Mouse (Mus musculus) MEL-GATA-1-ER (cell line): ENCODE measurements around the gene Ccdc13.

ENCODE experiments used
- DNase-seq: peaks from one replicate; pipeline ENCODE4 v3.0.0-alpha.2; 2012; ENCODE audit warnings: low read depth; ENCODE audit errors: extremely low read depth

The Ccdc13 gene

DNA sequence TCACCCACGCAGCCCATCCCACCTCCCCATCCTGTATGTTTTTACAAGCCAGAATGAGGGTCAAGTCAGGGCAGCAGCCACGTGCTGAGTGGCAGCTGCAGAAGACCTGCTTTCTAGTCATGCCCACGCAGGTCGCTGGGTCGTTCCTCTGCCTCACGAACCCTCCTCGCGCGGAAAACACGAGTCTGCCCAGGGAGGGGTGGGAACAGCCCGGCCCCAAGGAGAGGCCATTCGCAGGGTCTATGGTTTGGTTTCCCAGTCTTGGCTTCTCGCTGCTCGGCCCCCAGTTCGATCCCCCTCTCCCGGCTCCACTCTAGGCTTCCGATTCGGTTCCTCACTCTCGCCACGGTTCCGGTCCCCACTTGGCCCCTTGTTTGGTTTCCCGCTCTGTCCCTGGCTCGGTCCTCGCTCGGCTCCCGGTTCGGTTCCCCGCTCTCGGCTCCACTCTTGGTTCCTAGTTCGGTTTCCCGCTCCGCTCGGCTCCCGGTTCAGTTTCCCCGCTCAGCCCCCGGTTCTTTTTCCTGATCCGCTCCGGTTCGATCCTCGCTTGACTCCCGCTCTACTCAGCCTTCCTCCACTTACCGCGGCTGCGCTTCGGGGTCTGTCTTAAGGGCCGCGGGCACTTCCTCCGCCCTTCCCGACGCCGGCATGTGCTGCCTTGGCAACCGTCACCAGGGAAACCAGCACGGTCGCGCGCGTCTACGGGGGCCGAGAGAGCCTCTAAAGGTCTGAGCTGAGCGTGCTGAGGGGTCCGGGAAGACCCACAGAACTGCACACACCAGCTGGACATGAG, at the start of gene Ccdc13:
TSS of gene Ccdc13 (minus strand) at position 633 of the 793 bp plus-strand sequence.
- no peak for DNase-seq

DNA sequence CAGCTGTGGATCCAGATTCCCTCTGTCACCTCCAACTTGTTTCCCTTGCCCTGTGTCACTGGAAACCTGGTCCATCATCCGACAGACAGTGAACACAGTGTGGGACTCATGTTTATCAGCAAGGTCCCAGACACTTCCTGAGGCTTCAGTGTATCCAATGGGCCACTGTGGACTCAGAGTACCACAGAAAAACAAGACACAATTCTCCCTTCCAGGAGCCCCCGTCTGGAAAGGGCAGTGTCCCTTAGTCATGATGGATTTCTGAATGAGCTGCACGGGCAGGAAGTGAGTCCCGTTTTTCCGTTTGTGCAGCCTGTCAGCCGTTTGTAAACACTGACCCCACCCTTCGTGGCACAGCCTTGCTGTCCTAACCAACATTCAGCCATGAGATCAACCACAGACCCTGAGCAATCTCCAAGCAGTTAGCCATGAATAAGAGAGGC, 42.8 kb upstream of the Ccdc13 start:
- DNase-seq = no peak

DNA sequence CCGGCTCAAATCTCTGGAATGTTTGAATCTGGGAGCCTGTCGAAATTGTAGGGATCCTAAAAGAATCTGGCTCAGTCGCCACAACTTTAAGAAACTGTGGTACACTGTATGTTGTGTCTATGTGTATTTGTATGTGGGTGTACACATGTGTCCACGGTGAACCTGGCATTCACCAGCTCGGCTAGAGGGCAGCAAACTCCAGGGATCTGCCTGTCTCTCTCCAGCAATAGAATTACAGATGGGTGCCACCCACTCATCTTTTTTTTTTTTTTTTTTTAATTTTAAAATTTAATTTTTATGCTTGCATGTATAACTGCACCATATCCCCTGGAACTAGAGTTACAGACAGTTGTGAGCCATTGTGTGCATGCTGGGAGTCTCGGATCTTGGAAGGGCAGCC, 42.0 kb upstream of the Ccdc13 start:
- no peak for DNase-seq

DNA sequence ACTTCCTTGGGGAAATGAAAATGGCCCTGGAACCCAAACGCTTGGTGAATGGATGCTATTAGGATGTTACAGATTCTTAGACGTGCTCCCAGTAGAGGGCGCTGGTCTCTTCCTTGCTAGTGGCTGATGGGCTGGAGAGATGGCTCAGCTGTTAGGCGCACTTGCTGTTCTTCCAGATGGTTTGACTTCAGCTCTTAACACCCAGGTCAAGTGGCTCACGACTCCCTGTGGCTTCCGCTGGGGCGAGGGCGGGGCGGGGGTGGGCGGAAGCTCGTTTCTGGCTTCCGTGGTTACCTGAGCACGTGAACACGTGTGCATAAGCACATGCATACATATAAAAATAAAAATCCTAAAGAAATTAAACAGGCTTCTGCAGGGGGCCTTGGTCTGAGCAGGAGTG, 41.6 kb upstream of the Ccdc13 start:
- no peak for DNase-seq

DNA sequence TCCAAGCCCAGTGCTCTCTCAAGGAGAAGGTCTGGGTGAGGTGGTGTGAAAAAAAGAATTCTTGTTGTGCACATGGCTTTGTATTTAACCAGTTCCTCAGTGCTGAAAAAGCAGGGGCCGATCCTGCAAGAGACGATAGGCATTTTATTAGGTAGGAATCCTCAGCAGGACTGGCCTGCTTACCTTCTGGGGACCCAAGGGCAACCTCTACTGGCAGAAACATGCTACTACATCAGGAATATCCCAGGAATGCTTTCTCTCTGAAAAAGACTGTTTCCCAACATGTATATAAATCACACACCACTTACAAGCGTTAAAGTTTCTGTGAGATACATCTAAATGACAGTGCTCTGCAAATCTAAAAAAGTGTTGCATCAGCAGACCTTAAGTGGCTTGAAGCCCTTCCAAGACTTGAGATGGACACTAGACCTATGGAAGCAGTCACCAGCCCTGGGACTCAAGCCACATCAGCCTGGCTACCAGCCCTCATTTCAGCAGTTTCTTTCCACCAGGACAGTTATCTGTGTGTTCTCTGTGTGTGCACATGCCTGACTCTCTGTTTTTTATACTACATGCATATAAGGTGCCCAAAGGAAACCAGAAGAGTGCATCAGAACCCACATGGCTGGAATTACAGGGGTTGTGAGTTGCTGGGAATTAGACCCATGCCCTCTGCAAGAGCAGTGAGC, 37.9 kb upstream of the Ccdc13 start:
- no peak for DNase-seq

DNA sequence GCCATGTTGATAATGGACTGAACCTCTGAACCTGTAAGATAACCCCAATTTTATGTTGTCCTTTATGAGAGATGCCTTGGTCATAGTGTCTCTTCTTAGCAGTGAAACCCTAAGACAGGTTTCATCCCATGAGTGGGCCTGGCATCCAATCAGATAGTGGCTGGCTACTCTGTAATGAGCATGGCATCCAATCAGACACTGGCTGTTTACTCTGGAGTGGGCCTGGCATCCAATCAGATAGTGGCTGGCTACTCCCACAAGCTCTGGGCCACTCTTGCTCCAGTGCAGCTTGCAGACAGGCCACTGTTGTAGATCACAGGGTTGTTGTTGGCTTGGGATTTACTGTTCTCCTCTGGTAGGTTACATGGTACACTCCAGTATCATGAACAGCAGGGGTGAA, 34.3 kb upstream of the Ccdc13 start:
- DNase-seq = no peak

DNA sequence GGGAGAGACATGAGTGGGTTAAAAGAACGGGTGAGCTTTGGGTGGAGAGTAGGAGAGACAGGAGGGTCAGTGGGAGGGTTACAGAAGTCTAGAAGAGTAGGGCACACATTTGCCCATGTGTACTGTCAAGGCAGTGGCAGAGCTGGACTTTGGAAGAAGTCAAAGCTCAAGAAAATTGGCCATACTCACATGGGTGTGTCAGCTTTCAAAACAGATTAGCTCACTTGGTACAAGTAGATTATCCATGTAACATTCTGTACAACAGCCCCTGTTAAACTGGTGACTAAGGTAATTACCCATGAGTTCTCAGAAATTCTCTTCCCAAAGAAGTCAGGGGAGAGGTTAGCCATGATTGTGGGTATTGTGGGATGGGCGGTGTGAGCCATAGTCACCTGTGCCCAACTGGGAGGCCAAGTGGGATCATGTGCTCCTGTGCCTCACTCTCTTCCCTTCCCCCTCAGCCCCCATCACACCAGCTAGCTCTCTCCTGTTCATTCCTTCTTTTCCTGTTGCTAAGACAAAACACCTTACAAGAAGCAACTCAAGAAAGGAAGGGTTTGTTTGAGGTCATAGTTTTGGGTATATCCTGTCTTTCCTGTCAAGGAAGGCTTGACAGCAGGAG, 32.9 kb upstream of the Ccdc13 start:
- no peak for DNase-seq

DNA sequence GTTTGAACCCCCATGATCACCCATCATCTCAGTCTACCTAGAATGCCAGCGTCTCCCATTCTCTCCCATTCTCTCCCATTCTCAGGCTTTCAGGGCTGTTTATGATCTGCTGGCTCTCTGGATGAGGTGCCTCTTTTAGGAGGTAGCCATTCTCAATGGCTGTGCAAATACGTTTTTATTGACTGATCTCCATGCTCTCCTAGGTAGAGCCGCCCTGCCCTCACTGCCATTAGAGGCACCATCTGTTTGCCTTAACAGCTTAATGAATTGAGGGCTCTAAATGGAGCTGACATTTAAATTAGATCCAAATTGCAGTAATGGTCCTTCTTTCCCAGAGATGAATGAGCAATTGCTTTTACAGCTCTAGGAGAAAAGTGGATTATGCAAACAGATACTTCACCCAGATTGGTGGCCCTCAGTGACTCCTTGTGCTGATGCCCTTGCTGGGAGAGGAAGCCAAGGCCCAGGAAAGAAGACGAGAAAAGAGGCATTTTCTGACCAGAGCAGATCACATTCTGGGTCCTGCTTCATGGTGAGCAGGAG, 30.8 kb upstream of the Ccdc13 start:
- no peak for DNase-seq

DNA sequence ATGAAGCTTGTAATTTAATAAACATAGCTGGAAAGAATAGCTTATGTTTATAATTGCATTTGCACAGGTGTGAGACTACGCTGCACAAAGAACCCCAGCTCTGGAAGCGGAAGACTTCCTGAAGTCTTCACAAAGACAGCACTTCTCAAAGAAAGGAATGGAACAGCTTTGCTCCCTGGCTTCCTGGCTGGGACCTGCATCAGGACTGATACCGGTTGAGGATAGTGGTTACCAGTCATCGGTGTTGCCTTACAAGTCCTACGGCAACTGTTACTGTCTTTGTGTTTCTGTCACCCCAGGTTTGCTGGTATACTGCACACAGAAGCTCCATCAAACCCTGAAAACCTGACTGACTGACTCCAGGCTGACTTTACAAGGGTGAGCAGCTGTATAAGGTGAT, 30.2 kb upstream of the Ccdc13 start:
- DNase-seq = no peak

DNA sequence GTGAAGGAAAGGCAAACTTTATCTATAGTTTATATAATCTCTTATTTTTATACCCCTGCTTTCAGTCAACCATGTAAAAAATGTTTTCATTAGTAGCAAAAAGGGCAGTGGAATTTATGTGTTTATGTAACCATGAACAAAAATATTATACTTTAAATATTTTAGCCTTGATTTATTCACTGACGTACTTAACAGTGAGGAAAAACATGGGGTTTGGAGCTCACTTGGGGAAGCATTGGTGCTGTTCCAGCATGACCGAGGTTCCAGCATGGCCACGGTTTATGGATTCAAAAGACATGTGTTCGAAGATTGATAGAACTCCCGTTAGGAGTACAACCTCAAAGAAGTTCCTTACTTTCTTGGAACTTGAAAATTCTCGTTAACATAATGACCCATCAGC, 29.0 kb upstream of the Ccdc13 start:
- DNase-seq = no peak

DNA sequence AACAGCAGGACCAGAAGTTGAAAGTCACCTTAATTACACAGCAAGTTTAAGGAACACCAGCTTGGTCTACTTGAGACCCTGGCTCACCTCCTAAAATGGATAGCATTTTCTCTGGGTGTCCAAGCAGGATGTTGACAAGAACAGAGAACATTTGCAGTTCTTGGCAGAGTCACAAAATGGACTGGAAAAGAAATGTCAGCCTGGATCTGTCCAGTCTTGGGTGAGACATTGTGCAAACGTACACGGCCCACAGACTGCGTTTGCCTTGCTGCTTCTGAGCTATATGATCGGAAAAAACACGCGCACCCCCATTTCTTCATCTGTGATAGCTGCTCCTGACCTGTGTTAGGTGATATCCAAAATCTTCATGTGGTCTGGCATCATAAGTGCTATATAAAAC, 28.4 kb upstream of the Ccdc13 start:
- no peak for DNase-seq

DNA sequence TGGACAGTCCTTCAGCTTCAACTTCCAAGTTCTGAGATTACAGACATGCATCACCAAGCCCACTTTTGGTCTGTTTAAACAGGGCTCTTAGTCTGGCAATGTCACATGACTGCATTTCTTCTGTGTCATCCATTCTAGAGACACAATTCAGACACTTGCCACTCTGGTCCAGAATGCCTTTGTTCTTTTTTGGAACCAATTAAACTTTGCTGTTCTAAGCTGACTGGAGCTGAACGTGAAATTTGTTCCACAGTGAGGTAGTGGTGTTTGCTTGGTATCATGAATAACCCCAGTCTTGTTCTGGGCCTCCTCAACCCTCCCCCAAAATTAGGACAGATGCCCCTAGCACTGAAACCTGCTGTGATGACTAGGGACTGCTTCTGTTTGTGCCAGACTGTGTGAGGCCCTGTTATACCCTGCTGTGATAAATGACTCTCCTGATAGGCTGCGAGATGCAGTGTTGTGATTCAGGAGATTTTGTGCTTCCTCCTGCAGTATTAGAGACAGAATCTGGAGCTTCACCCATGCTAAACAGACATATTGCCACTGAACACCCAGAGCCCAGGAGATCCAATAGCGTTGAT, 26.3 kb upstream of the Ccdc13 start:
- DNase-seq = no peak

DNA sequence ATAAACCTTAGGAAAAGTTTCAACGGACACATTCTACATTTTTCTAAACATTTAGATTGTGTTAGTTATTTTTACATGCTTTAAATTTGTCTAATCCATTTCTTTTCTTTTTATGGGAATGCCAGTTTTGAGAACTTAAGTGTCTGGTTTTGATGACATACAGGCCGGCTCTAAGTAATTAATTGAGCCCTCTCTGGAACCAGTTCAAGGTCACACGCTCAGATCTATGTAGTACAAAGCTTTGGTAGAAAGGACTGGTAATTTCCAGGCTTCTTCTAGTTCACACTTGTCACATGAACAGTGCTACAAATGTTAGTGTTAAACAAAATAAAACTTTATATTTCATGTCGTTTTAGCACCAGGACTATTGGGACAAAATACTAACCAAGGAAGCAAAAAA, 25.6 kb upstream of the Ccdc13 start:
- DNase-seq = no peak

DNA sequence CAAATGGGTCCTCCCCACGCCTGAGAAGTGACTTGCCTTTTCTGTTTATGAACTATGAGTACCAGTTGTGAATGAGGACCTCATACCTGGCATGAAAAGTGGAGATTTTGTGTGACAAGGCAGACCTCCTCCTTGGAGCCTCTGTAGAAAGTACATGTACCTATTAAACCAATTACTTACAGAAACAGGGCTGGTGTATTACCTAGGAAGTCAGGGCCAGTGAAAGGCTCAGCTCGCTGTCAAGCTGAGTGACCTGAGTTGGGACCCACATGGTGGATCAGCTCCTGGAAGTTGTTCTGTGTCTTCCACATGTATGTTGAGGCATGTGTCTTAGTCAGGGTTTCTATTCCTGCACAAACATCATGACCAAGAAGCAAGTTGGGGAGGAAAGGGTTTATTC, 21.7 kb upstream of the Ccdc13 start:
- no peak for DNase-seq

DNA sequence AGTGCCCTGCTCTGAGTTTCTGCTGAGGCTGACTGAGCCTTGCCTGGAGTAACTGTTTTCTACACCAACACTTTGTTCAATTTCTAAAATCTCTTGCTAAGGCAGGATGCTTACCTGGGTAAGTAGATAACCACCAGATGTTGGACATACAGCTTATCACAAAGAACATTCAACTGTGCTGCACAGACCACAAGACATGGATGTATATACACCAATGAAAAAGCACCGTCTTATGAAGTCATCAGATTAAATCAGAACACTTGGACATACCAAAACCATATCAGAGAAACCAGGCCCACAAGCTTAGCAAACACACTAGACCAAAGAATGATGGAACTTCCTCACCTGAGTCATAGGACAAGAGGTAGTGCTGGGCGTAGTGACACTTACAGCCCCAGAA, 20.1 kb upstream of the Ccdc13 start:
- DNase-seq = no peak

DNA sequence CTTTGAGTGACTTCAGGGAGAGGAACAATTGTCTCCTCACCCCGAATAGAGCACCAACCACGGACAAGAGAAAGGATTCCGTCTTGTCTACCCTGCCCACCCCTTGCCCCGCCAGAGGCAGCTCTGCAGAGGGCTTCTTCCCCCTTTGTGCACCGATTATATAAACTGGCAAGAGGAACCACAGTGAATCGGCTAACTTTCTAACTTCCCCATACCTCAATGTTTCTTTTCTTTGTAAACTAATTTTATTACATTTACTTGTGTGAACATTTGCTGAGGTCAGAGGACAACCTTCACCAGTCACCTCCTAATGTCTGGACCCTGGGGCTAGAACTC, 18.9 kb upstream of the Ccdc13 start, which contains the start of gene Higd1a:
TSS of gene Higd1a (minus strand) at position 210 of the 336 bp plus-strand sequence.
- no peak for DNase-seq

DNA sequence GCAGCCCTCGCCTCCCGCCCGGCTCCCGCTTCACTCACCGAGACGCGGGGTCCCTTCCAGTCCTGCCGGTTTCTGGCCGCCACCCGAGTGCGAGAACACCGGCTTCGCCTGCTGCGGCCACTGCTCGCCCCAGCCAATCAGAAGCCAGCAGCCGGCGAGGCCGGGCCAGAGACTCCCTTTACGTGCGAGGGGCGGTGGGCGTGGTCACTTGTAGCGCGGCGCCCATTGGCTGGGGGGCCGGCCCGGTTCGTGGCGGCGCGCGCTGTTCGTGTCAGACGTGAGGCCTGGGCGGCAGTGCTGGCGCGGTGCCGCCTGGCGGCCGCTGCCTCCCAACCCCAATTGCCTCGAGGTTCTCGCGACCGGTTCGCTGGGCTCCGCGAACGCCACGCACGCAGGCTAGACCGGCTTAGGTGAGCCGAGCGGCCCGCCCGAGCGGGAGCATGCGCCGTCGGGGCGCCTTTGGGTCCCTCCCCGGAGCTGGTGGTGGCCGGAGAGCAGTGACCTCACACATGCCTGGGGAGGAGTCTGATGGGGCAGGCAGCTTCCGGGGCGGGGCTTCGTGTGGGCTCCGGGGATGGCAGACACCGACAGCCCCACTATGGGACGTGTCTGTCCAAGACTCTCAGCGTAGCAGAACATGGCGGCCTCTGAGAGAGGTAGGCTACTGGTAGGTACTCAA, 18.4 kb upstream of the Ccdc13 start:
- DNase-seq = peak; percentile 83

DNA sequence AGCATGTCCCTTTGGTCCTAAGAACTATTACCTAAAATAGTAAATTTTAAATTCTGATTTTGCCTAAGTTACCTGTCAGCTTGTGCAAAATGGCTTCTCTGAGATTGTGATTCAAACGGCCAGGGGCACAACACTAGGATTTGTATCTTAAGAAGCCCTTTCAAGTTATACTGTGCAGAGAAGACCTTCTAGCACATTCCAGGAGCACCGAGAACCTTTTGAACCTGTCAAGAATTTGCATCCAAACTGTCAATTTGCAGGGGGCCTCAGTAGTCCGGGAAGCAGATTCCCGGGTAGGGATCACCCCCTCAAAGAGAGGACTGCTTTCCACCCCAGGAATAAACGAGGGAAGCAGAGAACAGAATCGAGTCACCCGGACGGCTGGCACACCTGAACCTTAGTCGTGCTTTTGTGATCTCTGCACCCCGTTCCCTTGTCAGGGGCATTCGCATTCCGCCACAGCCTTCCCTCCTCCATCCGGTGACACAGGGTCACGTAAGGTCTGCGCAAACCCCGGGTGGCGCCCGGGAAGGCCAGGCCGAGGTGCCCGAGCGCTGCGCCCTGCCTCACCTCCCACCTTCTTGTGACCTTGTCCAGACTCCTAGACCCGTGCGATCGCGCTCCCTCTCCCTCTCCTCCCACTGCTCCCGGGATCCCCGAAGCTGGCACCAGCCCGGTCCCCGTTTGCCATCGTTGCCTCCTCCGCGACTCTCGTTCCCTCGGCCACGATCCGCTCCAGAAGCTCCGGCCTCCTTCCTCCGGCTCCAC, 17.6 kb upstream of the Ccdc13 start:
- DNase-seq = no peak

DNA sequence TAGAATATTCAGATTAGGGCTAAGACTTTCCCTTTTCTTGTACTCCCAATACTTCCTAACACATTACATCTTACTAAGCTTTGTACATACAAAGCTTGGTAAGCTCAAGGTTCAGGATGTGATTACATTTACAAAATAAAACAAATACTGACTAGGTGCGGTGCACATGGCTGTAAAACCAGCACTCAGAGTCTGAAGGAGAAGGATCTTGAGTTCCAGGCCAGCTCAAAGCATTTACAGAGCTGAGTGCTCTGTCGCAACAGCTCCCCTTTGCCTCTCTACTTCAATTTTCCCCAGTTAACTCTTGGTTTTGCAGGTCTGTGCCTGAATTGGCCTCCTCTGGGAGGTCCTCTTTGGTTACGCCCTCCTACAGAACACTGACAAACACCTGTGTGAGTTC, 15.0 kb upstream of the Ccdc13 start:
- DNase-seq = no peak

DNA sequence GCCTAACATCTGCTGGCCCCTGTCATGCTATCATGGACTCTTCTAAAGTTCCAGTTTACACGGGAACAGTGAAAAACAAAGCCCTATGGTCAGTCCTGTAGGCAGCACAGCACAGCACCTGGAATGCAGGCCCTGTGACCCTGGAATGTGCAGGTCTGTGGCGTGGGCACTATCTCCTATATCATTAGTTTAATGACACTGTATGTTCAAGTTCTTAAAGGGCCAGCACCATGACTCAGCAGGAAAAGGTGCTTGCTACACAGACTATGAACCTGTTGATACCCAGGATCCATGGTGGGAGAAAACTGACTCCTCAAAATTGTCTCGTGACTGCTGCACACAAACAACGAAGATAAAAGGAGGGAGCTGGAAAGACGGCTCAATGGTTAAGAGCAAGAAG, 8.6 kb upstream of the Ccdc13 start:
- DNase-seq = no peak

DNA sequence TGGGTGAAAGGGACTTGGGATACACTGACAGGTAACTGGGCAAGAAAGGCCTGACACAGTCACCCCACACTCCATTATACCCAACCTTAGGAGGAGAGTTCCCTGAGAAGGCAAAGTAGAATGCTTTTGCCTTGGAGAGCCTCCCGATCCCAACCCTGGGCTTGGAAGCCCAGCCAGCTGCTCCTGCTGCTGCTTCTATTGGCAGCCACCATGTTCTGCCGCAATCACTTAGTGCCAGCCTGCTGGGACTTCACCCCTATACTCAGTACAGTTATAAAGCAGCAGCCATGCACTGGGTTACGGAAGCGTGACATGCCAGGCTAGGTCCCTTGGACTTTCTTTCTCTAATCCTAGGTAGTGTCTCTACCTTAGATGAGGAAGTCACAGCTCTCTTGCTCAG, 7.9 kb upstream of the Ccdc13 start:
- no peak for DNase-seq
